Mouse (Mus musculus) c-Kit-negative CD71-positive TER-119-positive erythroid progenitor cells, embryonic 14.5 days (primary cell): ENCODE data around the gene G6pc.
"Not testable (repeated sequence)": the region's sequence is repeated elsewhere in the genome, so short reads cannot be mapped to it uniquely, and the experiment has no call there.

ENCODE experiments used
- DNase-seq: peaks from one replicate; pipeline ENCODE4 v3.0.0-alpha.2; 2013; ENCODE audit warnings: low read depth, low spot score

G6pc gene

DNA sequence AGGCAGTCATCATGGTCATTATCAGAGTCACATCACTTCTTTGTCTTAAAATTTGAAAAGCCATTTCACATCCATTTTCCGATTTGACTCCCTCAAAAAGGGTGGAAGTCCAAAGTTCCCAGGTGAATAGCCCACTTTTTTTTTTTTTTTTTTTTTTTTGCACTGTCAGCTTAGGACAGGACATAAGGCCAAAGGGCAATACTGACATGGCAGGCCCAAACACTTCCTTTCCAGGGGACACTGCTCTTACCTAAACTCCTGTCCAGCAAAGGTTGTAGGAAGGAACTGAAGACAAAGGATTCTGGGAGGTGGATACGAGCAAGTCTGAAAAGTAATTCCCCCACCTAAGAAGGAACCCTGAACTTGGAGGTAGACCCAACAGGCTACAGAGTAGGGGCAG is 11.4 kb upstream of the G6pc start:
- no peak for DNase-seq

DNA sequence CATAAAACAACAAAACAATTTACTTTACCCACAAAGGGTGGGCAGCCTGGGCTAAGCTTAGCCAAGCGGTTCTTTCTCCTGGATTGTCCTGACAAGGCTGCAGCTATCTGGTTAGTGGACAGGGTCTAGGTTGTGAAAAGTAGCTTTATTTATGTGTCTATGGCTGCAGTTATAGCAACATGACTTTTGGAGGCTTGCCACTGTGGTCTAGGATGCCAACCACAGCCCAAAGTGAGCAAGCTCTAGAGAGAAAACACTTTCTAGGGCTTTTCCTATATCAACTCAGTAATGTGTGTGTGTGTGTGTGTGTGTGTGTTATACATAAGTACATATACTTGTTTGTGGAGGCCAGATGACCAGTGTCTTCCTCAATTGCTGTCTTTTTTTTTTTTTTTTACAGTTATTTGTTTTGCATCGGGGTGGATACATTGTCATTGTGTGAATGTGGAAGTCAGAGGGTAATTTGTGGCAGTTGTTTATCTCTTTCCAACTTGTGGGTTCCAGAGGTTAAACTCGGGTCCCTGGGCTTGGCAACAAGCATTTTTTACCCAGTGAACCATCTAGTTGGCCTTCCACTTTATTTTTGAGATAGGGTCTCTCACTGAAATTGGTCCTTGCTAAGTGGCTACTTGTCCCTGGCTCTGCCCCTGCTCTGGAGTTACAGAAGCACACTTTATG is 9.7 kb upstream of the G6pc start:
- DNase-seq: no peak

DNA sequence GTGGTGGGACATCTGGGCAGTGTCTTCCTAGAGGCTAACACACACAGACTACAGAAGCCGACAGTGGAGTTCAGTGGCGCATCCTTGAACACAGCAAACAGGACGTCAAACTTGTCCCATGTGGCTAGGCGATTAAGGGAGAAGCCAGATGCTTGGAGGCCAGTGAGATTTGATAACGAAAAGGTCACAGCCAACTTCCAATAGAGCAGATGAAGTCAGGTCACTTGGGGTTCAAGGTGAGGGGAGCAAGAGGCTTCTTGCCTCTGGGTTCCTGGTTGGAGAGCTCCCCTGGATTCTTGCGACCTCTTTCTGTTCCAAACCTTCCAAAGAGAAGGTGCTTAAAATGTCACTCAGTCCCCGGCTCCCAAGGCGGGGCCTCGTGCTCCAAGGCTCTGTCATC is 7.6 kb upstream of the G6pc start:
- no peak for DNase-seq

DNA sequence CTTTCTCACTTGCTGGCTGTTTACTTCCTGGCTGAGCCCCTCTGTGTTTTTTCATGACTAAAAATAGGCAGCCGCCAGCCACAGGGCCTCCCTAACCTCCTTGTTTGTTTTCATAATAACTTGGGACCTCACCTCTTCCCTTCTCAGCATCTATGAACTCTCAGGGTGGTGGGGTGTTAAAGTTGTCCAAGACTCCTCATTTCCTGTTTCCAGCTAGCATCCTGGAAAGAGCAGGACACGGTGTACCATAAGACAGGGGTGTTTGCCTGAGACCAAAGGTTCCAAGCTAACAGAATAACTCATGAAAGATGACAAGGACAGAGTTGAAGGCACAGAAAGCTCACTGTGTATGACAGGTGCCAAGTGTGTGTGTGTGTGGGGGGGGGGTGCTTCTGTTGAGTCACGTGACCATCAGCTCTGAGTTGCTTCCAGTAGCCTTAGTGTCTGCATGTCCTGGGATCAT is 6.7 kb upstream of the G6pc start:
- no peak for DNase-seq

DNA sequence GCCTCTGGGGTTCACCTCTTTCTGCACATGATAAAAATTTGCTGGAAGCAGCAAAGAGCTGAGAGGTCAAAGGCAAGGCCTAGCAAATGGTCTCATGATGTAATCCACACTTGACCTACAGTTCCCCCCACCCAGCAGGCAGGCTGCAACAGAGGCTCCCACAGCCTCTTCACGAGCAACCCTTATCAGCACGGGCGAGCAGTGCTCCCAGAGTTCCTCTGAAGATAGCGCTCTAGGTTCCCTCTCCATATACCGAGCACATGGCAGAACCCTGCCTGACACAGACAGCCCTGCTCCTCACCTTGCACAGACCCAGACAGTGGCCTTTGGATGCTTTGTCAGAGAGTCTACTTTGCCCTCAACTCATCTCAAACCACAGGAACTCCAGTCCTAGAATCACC is 2.8 kb upstream of the G6pc start:
- no peak for DNase-seq

DNA sequence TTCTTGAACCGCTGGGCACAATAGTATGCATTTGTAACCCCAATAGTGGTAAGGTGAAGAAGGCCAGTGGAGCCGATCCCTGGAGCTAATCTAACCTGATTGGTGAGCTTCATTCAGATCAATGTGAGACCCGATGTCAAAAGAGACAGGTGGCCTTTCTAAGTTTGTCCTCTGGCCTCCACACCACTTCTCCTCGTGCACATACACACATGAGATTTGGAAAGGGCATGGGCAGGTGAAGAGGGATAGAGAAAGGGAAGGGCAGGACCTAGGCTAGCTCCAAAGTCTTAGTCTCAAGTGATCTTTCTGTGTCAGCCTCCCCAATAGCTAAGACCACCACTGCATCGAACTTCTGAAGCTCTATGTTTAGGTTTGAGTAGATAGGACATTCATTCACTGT is 2.8 kb downstream of the G6pc start:
- DNase-seq: no peak

DNA sequence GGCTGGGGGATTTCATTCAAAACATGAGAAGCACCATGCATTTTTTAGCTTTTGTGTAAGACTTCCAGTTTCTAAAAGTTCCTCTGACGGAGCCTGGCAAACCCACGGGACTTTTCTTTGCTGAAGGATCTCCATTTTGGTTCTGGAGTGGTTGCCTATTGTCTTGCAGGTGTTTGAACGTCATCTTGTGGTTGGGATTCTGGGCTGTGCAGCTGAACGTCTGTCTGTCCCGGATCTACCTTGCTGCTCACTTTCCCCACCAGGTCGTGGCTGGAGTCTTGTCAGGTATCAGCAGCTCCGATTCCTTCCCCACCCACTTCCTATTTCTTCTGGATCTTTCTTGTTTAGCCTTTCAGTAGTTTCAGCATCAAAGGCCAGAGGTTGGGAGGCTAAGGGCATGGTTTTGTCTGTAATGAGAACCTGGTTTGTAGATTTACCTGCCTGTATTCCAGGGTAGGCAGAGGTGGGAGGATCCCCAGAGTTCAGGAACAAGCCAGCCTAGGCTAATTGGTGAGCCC is 7.1 kb downstream of the G6pc start:
- DNase-seq: no peak

DNA sequence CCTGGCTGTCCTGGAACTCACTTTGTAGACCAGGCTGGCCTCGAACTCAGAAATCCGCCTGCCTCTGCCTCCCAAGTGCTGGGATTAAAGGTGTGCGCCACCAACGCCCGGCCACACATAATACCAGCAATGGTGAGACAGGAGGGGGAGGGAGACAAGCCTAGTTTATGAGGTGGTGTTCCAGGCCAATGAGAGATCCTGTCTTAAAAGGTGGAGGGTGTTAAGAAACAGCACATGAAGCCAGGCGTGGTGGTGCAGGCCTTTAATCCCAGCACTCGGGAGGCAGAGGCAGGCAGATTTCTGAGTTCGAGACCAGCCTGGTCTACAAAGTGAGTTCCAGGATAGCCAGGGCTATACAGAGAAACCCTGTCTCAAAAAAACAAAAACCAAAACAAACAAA is 10.8 kb downstream of the G6pc start:
- not testable (repeated sequence) for DNase-seq

DNA sequence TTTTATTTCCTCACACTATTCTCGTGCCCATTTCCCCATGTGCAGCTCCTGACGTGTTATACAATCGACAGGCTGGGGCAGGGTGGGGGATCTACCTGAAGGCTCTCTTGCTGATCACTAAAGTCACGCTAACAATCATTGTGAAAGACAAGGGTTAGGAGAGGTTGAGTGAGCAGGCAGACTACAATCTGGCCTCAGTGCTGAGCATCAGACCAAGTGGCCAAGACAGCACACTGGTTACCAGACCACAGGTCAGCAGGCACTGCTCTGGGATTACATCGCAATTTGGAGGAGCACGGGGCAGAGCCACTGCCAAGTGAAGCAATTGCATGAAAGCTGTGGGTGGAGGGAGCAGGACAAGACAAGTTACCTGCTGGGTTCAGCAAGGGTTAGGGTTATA is 11.6 kb downstream of the G6pc start:
- DNase-seq: no peak

DNA sequence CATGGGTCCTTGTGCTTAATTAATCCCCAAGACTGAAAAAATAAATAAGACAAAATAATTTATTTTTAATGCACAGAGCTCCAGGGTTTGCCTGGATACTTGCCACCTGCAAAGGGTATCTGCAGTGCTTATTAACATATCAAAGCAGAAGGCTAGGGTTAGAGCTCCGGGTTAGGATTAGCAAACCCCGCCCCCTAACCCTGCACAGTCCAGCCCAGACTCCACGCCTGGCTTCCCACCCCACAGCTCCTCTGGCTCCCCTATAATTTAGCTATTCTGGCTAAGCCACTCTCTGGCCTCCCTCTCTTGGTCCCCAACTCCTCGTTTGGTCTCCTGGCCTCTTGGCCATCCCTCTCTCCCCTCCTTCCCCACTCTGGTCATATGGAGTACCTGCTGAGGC is 14.5 kb downstream of the G6pc start:
- no peak for DNase-seq

DNA sequence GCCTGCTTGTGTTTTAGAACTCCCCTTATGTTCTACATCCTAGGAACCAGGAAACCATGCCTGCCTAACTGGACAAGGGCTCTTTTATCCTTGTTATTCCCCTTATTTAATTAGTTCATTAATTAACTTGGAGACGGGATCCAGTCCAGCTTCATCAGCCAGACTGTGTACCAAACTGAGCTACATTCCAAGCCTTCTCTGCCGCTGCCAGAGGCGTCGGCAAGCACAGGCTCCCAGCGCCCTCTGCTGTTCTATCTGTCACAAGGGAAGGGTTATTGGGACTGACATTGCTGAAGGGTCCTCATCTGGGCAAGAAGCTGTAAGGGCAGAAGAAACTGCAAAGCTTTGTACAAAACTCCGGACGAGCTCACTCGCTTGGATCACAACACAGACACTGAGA is 27.7 kb downstream of the G6pc start:
- peak; percentile 29 for DNase-seq

DNA sequence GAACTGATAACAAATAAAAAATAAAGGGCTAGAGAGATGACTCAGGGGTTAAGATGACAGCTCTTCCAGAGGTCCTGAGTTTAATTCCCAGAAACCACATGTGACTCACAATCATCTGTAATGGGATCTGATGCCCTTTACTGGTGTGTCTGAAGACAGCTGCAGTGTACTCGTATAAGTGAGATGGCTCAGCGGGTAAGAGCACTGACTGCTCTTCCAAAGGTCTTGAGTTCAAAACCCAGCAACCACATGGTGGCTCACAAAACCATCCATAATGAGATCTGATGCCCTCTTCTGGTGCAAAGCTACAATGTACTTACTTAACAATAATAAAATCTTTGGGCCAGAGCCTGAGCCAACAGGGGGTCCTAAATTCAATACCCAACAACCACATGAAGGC is 47.9 kb downstream of the G6pc start:
- no peak for DNase-seq

DNA sequence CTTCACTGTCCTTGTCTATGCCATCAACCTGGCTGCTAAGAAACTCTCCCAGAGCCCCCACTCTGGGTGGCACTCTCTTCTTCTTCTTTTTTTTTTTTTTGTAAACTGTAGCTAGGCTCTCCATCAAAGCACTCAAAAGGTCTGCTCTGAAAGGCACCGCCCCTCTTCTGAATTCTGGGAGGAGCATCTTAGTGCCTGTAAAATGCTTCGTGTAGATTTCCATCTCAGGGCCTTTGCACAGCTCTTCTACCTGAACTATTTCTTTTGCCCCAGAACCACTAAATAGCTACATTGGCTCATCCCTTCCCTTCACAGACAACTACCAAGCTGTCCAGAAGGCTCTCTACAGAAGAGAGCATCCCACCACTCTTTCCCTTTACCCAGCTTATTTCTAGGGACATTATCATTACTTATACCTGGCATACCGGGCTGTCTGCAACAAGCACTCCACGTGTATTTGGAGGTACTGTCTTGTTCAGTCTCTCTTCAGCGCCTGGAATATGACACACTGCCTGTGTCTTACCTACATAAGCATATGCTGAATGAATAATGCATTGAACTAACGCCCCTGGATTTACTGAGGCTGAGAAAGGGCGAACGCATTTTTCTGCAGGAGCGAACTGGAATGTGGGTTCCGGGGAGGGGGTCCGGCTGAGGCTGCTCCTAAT is 49.2 kb downstream of the G6pc start:
- DNase-seq: peak; percentile 50

DNA sequence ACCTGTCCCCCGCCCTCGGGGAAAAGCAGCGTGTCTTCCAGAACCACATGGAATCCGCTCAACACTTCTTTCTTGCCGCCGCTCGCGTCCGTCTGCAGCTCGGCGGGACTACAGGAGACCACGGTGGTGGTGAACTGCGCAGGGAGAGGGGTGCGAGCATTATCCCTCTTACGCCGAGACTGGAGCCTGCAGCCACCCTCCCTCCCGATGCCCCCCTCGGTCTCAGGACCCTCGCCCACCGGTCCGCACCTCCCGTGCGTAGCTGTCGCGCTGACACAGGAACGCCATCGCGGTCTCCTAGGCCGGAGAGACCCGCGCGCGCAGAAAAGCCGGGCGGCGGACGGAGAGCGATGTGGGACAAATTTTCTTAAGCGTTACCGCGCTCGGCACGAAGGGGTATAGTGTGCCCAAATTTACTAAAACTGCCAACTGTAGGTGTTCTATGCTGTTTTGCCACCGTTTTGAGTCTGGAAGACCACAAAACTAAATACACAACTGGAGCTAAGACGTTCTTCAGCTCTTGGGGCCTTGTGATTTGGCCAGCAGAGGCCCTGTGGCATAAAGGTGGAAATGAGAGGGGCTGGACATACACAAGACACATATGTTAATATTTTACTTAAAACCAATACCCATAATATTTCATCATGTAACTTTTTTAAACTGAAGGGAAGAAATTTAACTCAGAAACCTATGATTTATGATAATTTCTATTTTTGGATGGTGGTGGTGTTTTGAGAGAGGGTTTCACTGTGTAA is 49.9 kb downstream of the G6pc start, which contains the start of gene Aarsd1:
Gene Aarsd1 (minus strand): TSS at position 515 of the 755 bp plus-strand sequence.
- peak; percentile 73 for DNase-seq

DNA sequence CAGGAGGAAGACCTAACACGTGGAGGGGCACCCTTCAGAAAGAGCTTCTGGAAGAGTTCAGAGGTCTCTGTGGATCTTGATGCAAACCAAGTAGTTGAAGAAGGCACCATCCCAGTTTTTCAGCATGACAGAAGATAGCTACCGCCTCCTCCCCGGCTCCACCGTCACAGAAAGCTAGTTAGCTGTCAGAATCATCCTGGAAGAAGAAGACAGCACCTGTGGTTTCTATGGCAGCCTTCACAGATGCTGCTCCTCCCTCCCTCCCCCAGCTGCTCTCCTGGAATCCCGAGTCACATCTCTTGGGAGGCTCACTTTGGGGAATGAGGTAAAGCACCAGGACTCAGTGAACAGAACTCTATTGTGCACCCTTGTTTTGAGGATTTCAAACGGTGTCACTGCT is 51.6 kb downstream of the G6pc start:
- DNase-seq: no peak

DNA sequence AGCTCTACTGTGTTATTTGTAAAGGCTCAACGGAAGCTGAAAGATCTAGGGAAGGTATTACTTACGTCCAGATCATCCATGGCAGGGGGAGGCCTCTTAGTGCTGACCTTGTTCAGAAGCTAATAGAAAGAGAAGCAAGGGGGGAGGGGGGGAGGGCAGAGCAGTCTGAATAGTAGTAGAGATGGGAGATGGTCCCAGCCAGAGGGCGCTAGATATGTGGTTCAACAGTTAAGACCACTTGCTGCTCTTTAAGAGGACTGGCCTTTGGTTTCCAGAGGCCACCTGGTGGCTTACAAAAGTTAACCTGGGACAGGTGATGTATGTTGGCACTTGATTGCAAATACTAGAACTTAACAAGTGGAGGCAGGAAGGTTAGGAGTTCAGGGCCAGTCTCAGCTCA is 52.2 kb downstream of the G6pc start:
- no peak for DNase-seq

DNA sequence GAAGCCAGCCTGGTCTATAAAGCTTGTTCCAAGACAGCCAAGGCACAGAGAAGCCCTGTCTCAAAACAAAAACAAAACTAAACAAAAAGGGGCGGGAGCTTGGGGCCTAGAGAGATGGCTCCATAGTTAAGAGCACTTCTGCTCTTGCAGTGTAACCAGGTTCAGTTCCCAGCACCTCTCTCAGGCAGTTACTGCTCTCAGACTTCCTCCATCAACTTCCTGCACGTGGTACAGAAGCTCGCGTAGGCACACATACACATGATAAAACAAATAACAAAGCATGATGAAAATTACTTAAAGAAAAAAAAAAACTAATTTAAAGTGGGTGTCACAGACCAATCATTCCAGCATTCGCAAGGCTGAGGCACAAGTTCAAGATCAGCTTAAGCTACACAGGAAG is 52.8 kb downstream of the G6pc start:
- no peak for DNase-seq

DNA sequence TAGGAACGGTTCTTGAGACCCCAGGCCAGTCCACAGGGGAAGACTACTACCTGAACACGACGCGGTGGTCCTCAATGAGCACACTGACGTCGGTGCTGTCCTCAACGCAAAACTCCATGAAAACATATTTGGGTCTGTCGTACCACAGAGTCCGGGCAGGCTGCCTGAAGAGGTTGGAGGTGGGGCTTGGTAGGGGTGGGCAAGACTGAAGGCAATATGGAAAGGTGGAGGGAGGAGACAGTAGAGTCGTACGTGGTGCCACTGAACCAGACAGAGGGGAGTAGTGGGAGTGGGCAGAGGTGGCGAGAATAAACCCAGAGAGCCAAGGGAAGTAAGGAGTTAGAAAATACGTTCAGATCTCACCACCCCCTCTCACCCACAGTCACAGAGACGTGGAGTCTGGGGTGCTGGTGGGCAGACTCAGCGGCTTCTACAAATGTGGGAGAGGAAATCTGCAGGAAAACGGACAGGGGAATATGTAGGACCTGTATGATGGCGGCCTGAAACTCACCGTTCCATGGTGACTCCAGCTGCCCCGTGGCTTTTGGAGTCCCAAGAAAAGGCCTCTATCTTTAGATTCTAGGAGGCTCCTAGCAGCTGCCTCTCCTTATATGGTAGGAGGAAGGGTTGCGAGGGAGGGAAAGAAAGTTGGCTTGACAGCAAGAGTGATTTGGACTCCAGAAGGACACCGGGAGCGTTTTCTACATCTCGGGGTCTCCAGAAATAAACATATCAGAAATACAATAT is 56.9 kb downstream of the G6pc start, which contains the start of gene Gm27029:
Gene Gm27029 (minus strand): TSS at position 692 of the 747 bp plus-strand sequence.
- DNase-seq: no peak

DNA sequence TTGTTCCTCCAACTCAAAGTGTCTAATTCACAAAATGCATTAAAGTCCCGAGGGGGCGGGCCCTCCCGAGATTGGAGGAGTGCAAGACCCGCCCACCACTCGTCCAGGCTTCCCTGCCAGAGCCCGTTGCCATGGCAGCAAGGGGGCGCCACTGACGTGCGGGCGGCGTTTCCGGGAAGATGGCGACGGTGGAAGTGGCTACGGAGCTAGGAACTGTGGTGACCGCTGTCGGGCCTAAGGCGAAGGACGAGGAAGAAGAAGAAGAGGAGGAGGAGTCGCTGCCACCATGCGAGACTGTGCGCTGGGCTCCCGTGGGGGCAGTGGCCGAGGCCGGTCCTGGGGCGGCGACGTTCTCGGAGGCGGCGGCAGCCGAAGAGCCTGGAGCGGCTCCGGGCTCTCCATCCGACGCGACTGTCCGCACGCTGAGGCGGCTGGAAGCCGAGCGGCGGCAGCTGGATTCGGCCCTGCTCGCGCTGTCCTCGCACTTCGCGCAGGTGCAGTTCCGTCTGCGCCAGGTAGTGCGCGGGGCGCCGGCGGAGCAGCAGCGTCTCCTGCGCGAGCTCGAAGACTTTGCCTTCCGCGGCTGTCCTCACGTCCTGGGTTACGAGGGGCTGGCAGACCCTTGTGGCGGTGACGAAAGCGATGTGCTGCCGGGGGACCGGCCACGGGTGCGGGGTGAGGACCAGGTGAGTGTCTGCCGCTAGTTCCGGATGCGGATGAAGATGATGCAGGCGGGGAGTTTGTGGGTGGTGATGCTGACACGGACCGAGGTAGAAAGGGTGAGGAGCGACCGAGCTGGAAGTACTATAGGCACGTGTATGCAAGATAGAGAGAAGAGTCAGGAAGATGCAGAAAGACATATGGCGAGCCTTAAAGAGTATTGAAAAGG is 57.8 kb downstream of the G6pc start, which contains the start of the genes Rundc1 and Ptges3l:
Gene Rundc1 (plus strand): TSS at position 161 of the 889 bp plus-strand sequence.
Gene Ptges3l (minus strand): TSS at position 409 of the 889 bp plus-strand sequence.
- peak; percentile 90 for DNase-seq

DNA sequence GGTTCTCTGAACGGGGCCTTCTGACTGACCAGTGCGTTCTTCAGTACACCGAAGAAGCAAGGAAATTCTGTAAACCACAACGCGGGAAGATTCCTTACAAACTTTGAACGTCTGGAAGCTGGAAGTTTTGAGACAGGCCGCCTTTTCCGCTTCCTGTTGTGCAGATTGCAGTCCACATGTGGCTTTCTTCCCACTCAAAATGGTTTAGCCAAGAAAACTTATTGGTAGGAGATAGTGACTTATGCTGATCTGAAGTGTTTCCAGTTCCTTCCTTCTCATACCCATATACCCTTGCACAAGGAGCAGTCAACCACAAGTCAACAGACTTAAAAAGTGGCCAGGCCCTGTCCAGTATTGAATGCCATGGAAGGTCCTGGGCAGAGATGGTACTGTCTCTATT is 58.8 kb downstream of the G6pc start:
- DNase-seq: no peak
